Mouse (Mus musculus): Measurements from ENCODE around the gene Mpp2. TPM values are rescaled to one million over a fixed set of nuclear protein-coding genes. Genes with fewer than 3 reads are reported as not detected.

Mpp2 gene
- polyA plus RNA-seq, 1 experiment from 2014 or later, result 36.4 TPM

GRCm38 (mm10) chr11:102096446-102096845 is 8.1 kb upstream of the Mpp2 start:
- H3K4me1 ChIP-seq, result peaks cover 13% of the 10 kb centered on the region
- H3K27ac ChIP-seq, result no peak overlapping the region
- peak overlapping the region; percentile 53 for H3K4me2 ChIP-seq
- 74% methylated on average over 5 of the region's 5 CpGs for WGBS
- ATAC-seq (replicated peaks), result no peak
- no peak overlapping the region for H3K4me3 ChIP-seq
- H3K27me3 ChIP-seq (replicated peaks), result peaks cover 4% of the 10 kb centered on the region
- H3K36me3 ChIP-seq (replicated peaks), result no peaks in the 10 kb centered on the region
- H3K9ac ChIP-seq, result no peak overlapping the region
- H3K9me3 ChIP-seq, result no peaks in the 10 kb centered on the region

GRCm38 (mm10) chr11:102095676-102096075 is 7.4 kb upstream of the Mpp2 start:
- Histone ChIP-seq H3K27me3 (replicated peaks) (peaks cover 3% of the 10 kb centered on the region), H3K9me3 (no peaks in the 10 kb centered on the region), H3K36me3 (replicated peaks) (no peaks in the 10 kb centered on the region), H3K4me3 (no peak overlapping the region), H3K4me1 (peaks cover 13% of the 10 kb centered on the region), H3K4me2 (no peak overlapping the region), H3K9ac (no peak overlapping the region), H3K27ac (no peak overlapping the region)
- WGBS, result 74% methylated on average over 3 of the region's 3 CpGs
- ATAC-seq (replicated peaks), result no peak

GRCm38 (mm10) chr11:102089088-102089808 is 933 bp upstream of the Mpp2 start:
- 1% methylated on average over 20 of the region's 20 CpGs for WGBS
- H3K4me2 ChIP-seq, result peak overlapping the region; percentile 91
- H3K36me3 ChIP-seq (replicated peaks), result no peaks in the 10 kb centered on the region
- H3K9me3 ChIP-seq, result no peaks in the 10 kb centered on the region
- ATAC-seq (replicated peaks), result peak; percentile 50
- peak overlapping the region; percentile 99 for H3K27ac ChIP-seq
- peak overlapping the region; percentile 68 for H3K9ac ChIP-seq
- peaks cover 33% of the 10 kb centered on the region for H3K4me1 ChIP-seq
- peak overlapping the region; percentile 69 for H3K4me3 ChIP-seq
- H3K27me3 ChIP-seq (replicated peaks), result no peaks in the 10 kb centered on the region

- Histone ChIP-seq H3K9me3 (no peaks in the 10 kb centered on the region), H3K4me3 (peak overlapping the region; percentile 69), H3K36me3 (replicated peaks) (no peaks in the 10 kb centered on the region), H3K4me2 (peak overlapping the region; percentile 91), H3K4me1 (peaks cover 46% of the 10 kb centered on the region), H3K9ac (peak overlapping the region; percentile 68), H3K27me3 (replicated peaks) (no peaks in the 10 kb centered on the region), H3K27ac (peak overlapping the region; percentile 99)
- ATAC-seq (replicated peaks), result peak; percentile 86
- WGBS, result under 1% methylated on average over 39 of the region's 39 CpGs
Observed at GRCm38 (mm10) chr11:102087081-102087751, 1.1 kb downstream of the Mpp2 start.

- Histone ChIP-seq H3K27ac (peak overlapping the region; percentile 99), H3K9ac (peak overlapping the region; percentile 68; the same call in 1 of the 2 replicates), H3K4me1 (peaks cover 54% of the 10 kb centered on the region), H3K4me2 (peak overlapping the region; percentile 91), H3K4me3 (peak overlapping the region; percentile 69), H3K36me3 (replicated peaks) (no peaks in the 10 kb centered on the region), H3K27me3 (replicated peaks) (no peaks in the 10 kb centered on the region), H3K9me3 (no peaks in the 10 kb centered on the region)
- 2% methylated on average over 3 of the region's 3 CpGs for WGBS
- ATAC-seq (replicated peaks), result no peak
Observed at GRCm38 (mm10) chr11:102086331-102086730, 2.0 kb downstream of the Mpp2 start.

GRCm38 (mm10) chr11:102084159-102084558 is 4.2 kb downstream of the Mpp2 start:
- no peak overlapping the region for H3K4me2 ChIP-seq
- H3K9me3 ChIP-seq, result no peaks in the 10 kb centered on the region
- H3K27me3 ChIP-seq (replicated peaks), result no peaks in the 10 kb centered on the region
- H3K4me1 ChIP-seq, result peaks cover 50% of the 10 kb centered on the region
- WGBS, result 12% methylated on average over 7 of the region's 7 CpGs
- H3K9ac ChIP-seq, result no peak overlapping the region
- no peak for ATAC-seq (replicated peaks)
- H3K4me3 ChIP-seq, result no peak overlapping the region
- H3K36me3 ChIP-seq (replicated peaks), result no peaks in the 10 kb centered on the region
- H3K27ac ChIP-seq, result no peak overlapping the region

- no peaks in the 10 kb centered on the region for H3K9me3 ChIP-seq
- ATAC-seq (replicated peaks), result no peak
- peak overlapping the region; percentile 10; the same call in 1 of the 2 replicates for H3K27ac ChIP-seq
- H3K27me3 ChIP-seq (replicated peaks), result no peaks in the 10 kb centered on the region
- 0 out of 2 replicates have a peak overlapping the region, but pooled peaks have one; percentile 26 for H3K9ac ChIP-seq
- peaks cover under 1% of the 10 kb centered on the region; the same call in 1 of the 2 replicates for H3K36me3 ChIP-seq (replicated peaks)
- no peak overlapping the region for H3K4me3 ChIP-seq
- peaks cover 46% of the 10 kb centered on the region for H3K4me1 ChIP-seq
- H3K4me2 ChIP-seq, result peak overlapping the region; percentile 75
- WGBS, result 36% methylated on average over 4 of the region's 4 CpGs
Observed at GRCm38 (mm10) chr11:102083193-102083592, 5.1 kb downstream of the Mpp2 start.

- Histone ChIP-seq H3K4me2 (peak overlapping the region; percentile 75), H3K27ac (no peak overlapping the region), H3K4me3 (peak overlapping the region; percentile 43), H3K36me3 (replicated peaks) (peaks cover 6% of the 10 kb centered on the region; the same call in 1 of the 2 replicates), H3K4me1 (peaks cover 46% of the 10 kb centered on the region), H3K9me3 (no peaks in the 10 kb centered on the region), H3K9ac (peak overlapping the region; percentile 50), H3K27me3 (replicated peaks) (no peaks in the 10 kb centered on the region)
- 1% methylated on average over 18 of the region's 18 CpGs for WGBS
- ATAC-seq (replicated peaks), result peak; percentile 84
Observed at GRCm38 (mm10) chr11:102082322-102082721, 6.0 kb downstream of the Mpp2 start.

GRCm38 (mm10) chr11:102073722-102074121 is 14.6 kb downstream of the Mpp2 start:
- H3K4me3 ChIP-seq, result no peak overlapping the region
- peaks cover 6% of the 10 kb centered on the region; the same call in 1 of the 2 replicates for H3K36me3 ChIP-seq (replicated peaks)
- no peaks in the 10 kb centered on the region for H3K9me3 ChIP-seq
- no peaks in the 10 kb centered on the region for H3K27me3 ChIP-seq (replicated peaks)
- no peak overlapping the region for H3K27ac ChIP-seq
- WGBS, result 61% methylated on average over 14 of the region's 14 CpGs
- no peak for ATAC-seq (replicated peaks)
- H3K4me2 ChIP-seq, result no peak overlapping the region
- no peak overlapping the region for H3K9ac ChIP-seq
- H3K4me1 ChIP-seq, result no peaks in the 10 kb centered on the region; the same call in 1 of the 2 replicates

- no peaks in the 10 kb centered on the region for H3K27me3 ChIP-seq (replicated peaks)
- H3K9me3 ChIP-seq, result no peaks in the 10 kb centered on the region
- H3K4me1 ChIP-seq, result no peaks in the 10 kb centered on the region; the same call in 1 of the 2 replicates
- no peak overlapping the region for H3K4me3 ChIP-seq
- peaks cover 1% of the 10 kb centered on the region; the same call in 1 of the 2 replicates for H3K36me3 ChIP-seq (replicated peaks)
- no peak overlapping the region for H3K9ac ChIP-seq
- no peak overlapping the region for H3K4me2 ChIP-seq
- WGBS, result 84% methylated on average over 5 of the region's 5 CpGs
- ATAC-seq (replicated peaks), result no peak
- no peak overlapping the region for H3K27ac ChIP-seq
Observed at GRCm38 (mm10) chr11:102072729-102073128, 15.6 kb downstream of the Mpp2 start.

GRCm38 (mm10) chr11:102070426-102070825 is 17.9 kb downstream of the Mpp2 start:
- H3K27ac ChIP-seq, result no peak overlapping the region
- ATAC-seq (replicated peaks), result no peak
- H3K9me3 ChIP-seq, result no peaks in the 10 kb centered on the region
- H3K9ac ChIP-seq, result no peak overlapping the region
- WGBS, result 5% methylated on average over 13 of the region's 13 CpGs
- no peaks in the 10 kb centered on the region for H3K36me3 ChIP-seq (replicated peaks)
- no peak overlapping the region for H3K4me2 ChIP-seq
- H3K27me3 ChIP-seq (replicated peaks), result no peaks in the 10 kb centered on the region
- no peak overlapping the region for H3K4me3 ChIP-seq
- H3K4me1 ChIP-seq, result no peaks in the 10 kb centered on the region; the same call in 1 of the 2 replicates

GRCm38 (mm10) chr11:102069633-102070032 is 18.7 kb downstream of the Mpp2 start:
- Histone ChIP-seq H3K27me3 (replicated peaks) (no peaks in the 10 kb centered on the region), H3K9ac (no peak overlapping the region), H3K4me2 (no peak overlapping the region), H3K4me3 (no peak overlapping the region), H3K4me1 (no peaks in the 10 kb centered on the region; the same call in 1 of the 2 replicates), H3K27ac (no peak overlapping the region), H3K36me3 (replicated peaks) (no peaks in the 10 kb centered on the region), H3K9me3 (no peaks in the 10 kb centered on the region)
- 51% methylated on average over 11 of the region's 11 CpGs for WGBS
- ATAC-seq (replicated peaks), result no peak
